Mouse (Mus musculus) inflammation-experienced regulatory T-cells, adult 6 months (primary cell): Measurements from ENCODE around the gene Hsd3b7. TPM values are rescaled to one million over a fixed set of nuclear protein-coding genes. Genes with fewer than 3 reads are reported as not detected.
A peak's percentile ranks its signal among the peaks of the same experiment; 100 is the strongest.
"Not testable (repeated sequence)": the region's sequence is repeated elsewhere in the genome, so short reads cannot be mapped to it uniquely, and the experiment has no call there.

Experiments used
- ATAC-seq: one replicate; pipeline ENCODE4 v1.8.0; 2017
- polyA plus RNA-seq, 3 experiments: library from polyadenylated mRNA; unstranded; fragments of 100-300 nt; shearing (Covaris generic); gene quantifications; one replicate each; pipeline ENCODE4 v1.2.1; 2017

Hsd3b7 gene
- polyA plus RNA-seq, 3 experiments from 2014 or later = 3.6 to 5.5 (median 5.2) TPM

DNA sequence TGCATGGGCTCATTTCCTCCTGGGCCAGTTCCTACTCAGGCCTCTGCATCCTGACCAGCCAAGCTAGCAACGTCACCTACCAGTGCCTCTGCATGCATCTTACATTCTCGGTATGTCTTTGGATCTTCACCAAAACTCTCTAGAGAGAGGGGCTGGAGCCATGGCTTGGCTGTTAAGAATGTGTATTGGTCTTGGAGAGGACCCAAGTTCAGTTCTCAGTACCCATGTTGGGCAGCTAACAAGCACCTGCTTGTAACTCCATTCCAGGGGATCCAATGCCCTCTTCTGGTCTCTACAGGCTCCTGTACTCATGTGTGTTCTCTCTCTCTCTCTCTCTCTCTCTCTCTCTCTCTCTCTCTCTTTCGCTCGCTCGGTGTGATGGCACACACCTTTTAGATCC, 17.4 kb downstream of the Hsd3b7 start:
- ATAC-seq = no peak

DNA sequence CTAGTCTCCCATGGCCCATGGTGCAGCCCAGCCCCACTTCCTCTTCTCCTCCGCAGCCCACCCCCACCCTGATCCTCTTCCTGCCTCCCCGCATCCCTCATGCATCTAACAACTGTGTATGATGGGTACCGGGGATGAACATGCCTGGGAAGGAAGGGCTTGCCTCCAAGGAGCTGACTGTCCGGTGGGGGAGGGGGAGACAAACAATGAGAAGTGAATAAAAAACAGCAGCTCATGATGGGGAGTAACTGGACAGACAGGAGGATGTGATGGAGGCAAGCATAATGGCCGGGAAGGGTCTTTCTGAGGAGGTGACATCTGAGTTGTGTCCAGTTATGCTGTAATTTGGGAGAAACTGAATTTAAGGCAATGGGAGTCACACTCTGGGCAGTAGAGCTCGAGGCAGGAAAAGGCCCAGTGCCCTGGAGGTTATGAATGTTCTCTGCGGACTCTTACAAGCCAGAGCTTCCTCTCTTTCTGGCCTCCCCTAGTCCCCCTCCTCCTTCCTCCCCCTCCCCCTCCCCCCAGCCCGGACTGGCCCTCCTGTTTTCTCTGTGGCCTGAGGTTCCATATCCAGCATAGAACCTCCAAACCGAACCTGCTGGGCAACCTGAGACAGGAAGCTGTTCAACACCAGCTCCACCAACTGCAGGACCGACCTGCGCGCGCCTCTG, 20.6 kb downstream of the Hsd3b7 start:
- ATAC-seq = no peak

DNA sequence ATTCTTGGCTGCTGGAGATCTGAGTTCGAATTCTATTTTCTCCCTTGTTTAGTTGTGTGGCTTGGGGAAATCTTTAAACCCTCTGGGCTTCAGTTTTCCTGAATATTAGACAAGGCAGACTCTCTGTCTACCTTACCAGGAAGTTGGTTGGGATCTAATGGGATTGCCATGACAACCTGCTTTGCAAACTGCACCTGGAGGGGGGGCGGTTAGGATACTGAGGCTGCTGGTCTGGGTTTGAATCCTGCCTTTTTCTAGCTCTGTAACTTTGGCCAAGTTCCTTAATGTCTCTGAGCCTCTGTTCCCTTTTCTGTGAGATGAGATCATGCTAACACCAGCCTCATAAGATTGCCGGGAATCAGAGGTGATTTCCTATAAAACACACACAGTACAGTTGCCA, 22.1 kb downstream of the Hsd3b7 start:
- ATAC-seq = no peak

DNA sequence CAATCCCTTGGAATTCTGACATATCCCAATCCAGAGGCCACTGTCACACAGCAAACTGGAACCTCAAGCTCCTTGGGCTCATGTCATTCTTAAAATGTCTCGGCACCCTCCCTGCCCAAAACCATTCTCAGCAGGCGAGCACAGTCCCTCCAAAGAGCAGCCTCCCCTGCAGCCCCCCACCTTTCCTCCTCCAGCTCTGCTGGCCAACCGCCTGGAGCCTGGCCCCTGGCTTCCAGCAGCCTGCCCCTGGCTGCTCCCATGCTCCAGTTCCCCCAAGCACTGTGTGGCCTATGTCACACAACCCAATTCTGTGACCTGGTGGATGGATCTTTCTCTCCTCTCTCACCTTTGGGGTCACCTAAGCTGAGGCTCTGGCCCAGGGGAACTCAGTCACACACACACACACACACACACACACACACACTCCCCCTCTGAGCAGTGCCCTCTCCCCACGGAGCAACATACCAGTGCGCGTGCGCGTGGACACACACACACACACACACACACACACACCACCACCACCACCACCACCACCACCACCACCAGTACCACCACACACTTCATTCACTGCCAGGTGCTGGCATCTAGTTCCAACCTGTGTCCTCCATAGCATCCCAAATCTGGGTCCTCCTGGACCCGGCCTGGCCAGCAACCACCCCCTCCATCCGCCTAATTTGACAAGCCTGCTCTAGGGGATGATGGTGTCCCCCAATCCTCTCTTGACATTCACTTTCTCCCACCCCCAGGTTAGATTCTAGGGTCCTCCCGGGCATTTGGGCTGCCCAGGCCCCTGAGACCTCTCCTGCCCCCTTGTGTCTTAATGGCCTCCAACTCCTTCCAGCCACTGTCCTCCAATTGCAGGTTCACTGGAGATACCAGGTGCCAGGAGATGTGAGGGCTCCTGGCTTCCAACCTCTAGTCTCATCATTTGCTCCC, 23.1 kb downstream of the Hsd3b7 start:
- no peak for ATAC-seq

DNA sequence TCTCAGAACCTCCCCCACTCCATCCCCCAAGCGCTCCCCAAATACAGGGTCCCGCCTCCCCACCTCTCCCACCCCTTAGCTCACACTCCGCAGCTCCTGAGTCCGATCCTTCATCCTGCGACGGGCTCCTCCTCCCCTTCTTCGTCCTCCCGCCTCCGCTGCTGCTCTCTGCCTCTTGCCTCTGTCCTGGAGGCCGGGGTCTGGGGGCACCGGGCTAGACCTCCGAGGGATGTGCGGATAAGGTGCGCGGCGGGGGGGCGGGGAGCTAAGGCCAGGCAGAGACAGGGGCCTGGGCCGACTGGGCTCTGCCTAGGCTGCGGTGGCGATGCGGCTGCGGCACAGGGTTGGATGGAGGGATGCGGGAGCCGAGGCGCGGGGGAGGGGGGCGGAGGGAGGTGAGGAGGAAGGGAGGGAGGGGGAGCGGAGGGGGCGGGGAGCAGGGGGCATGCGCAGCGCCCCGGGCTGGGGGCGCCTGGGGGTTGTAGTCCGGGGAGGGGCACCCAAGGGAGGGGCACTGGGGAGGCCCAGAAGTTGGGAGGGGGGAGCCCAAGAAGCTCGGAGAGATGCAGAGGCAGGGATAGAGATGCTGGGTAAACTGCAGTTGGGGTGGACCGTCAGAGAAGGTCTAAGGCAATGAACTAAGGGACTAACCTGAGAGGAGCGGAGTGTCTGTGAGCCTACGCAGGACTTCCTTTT, 23.9 kb downstream of the Hsd3b7 start, which contains the start of the genes Stx4a and Stx1b:
TSS of gene Stx4a (plus strand) at position 119 of the 696 bp plus-strand sequence.
TSS of gene Stx1b (minus strand) at position 374 of the 696 bp plus-strand sequence.
- no peak for ATAC-seq

DNA sequence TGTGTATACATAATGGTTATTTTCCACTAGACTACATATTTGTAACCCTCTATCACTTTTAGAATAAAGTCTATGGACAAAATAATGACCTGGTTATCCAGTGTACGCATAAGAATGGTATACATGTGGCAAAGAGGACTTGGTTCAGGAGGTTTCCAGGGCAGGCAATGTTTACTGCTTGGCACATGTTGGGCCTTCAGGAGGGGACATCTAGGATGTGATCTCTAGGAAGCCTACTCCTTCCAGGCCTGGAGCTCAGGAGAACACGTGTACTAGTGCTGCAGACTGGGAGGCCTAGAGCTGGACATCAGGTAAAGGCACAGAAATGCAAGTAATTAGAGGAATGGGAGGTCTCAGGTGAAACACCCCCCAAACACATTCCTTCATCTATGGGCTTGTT, 35.1 kb downstream of the Hsd3b7 start:
- ATAC-seq = no peak

DNA sequence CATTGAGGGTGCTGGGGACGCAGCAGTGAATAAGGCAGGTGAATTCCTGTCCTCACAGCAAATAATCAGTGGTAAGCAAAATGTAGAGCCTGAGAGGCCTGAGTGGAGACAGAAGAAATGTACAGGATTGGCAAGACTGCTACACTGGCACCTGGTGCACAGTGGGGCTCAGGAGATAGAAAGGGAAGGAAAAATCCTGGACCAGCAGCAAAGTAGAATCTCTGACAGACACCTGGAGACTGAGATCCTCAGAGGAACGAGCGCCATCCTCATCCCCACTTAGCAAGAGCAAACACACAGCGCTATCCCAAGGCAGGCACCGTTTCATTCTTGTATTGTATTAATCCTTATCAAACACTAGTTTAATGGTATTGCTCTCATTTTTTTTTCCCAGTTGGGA, 37.1 kb downstream of the Hsd3b7 start:
- ATAC-seq = no peak

DNA sequence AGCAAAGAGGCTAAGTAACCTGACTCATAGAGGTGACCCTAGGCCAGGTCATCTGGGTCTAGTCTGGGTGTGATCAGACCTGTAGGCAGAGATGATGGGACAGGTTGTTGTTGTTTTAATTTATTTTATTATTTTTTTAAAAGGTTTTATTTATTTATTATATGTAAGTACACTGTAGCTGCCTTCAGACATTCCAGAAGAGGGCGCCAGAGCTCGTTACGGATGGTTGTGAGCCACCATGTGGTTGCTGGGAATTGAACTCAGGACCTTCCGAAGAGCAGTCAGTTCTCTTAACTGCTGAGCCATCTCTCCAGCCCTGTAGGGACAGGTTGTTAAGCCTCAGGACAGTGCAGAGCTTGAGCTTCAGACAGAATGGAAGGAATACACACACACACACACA, 37.5 kb downstream of the Hsd3b7 start:
- ATAC-seq = not testable (repeated sequence)

DNA sequence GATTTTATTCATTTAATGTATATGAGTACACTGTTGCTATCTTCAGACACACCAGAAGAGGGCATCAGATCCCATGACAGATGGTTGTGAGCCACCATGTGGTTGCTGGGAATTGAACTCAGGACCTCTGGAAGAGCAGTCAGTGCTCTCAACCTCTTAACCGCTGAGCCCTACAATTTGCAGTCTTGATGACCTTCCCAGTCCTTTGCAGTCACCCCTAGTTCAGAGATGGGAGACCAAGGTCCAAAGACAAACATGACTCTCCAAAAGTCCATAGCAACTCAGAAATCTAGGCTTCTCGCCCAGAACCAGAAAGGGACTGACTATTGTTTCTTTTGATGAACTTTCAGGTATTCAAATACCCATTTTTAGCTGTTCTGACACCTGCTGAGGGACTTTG, 39.6 kb downstream of the Hsd3b7 start:
- not testable (repeated sequence) for ATAC-seq

DNA sequence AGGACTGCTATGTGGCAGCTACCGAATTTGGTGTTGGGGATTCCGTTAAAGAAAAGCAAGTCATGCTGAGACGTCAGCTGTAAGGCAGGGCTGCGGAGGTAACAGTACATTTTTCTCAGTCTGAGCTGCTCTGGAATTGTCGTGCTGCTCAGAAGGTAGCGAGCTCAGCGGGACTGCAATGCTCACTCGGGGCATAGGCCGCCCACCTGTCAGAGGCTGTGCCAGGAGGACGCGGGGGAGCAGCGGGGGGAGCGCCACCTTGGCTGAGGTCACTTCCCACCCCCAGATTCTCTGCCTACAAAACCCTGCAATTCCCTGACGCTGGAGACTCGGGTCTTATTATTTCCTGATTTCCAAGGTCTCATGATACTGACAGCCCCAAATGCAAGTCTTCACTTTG, 40.5 kb downstream of the Hsd3b7 start:
- peak; percentile 18 for ATAC-seq

DNA sequence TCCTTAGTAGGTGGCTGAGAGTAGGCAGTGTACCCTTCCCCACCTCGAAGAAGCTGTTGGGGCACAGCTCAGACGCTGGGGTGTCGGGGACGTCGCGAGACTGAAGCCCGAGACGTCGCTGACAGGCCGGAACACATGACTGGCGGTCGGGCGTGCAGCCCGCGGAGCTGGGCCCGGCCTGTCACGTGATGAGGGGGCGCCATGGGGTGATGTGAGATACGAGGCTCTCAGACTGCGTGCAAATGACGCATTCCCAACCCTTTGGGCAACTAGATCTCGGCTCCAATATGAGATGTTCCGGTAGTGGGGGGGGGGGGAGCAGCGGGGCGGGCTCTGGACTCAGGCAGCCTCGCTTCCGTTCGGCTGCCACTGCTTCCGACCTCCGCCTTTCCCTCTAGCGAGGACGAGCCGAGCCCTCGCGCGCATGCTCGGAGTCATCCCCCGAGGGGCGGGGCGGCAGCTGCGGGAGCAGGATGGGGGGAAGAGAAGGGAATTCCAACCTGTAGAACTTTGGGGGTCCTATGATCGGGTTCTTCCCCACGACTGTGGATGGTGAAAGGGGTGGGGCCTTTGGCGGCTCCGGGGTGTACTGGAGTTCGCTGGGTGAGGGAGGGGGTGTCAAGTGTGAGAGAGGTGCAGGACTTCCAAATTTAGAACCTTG, 41.1 kb downstream of the Hsd3b7 start:
- peak; percentile 83 for ATAC-seq

DNA sequence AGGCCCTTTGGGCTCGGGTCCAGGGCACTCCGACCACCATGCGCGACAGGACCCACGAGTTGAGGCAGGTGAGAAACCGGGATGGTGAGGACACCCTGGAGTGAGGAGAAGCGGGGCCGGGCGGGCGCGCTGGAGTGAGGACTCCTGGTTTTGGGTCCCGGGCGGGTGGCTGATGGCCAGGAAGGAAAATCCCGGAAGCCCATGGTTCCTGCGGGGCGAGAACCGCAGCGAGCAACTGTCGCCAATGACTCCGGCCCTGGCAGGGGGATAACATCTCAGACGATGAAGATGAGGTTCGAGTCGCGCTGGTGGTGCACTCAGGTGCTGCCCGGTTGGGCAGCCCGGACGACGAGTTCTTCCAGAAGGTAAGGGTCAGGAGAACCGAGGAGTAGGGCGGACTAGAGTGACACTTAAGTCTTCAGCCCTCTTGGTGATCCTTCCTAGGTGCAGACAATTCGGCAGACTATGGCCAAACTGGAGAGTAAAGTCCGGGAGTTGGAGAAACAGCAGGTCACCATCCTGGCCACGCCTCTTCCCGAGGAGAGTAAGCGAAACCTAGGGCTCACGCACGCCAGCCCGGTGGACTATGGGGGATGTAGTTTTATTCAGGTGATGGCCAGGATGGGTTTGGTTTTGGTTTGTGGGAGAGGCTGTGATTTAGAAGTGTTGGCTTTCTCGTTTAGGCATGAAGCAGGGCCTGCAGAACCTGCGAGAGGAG, 41.8 kb downstream of the Hsd3b7 start:
- peak; percentile 63 for ATAC-seq

DNA sequence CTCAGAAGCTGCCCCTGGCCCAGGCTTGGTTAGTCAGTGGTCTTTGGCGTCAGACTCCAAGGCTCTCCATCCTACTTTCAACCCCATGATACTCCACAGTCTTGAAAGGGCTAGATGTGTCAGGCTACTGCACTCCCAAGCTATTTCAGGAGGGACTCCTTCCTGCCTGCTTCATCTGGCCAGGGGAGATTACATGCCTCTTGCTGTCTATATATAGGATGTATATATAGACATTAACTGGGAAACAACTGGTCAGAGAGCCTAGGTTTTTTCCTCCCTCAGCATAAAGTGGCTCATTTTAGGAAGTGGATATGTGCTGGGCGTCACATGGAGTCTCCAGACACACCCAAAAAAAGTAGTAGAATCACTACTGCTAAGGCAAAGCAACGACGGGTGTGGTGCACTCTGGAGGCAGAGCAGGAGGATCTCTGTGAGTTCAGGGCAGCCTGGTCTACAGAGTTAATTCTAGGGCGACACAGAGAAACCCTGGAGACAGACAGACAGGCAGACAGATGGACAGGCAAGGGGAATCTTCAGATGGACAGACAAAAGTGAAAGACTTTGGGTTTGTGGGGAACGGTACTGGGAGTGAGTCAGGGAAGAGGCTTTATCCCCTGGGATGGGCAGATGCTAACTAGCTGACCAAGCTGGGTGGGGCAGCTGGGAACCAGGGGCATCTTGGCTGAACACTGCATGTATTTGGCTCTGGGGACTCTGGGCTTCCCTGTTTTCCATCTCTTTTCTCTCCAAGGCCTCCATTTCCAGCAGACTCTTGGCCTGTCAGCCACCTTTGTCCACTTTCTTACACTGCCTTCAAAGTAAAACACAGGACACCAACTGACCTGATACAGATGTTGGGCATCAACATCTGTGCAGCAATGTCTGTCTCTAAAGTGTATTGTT, 49.8 kb downstream of the Hsd3b7 start:
- no peak for ATAC-seq

DNA sequence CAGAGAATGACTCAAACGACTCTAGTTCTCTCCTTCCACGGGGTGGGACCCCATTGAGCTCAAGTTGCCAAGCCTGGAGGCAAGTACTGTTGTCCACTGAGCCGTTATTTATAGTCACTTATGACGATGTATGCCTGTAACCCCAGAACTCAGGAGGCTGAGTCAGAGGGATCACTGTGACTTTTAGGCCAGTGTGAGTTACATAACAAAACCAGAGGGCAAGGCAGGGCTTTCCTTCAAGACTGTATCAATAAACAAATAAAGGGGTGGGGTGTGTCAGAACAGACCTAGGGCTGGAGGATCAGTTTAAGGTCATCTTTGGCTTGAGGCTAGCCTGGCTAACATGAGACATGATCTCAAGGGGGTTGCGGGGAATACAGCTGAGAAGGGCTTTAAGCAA, 50.5 kb downstream of the Hsd3b7 start:
- no peak for ATAC-seq

Other genes starting within 250 kb of the Hsd3b7 start
- 10 to 100 TPM; 30.0 to 46.0 (median 34.3) TPM for gene Tmem265, start 239.2 kb upstream of the Hsd3b7 start, polyA plus RNA-seq
- 100 to 1,000 TPM in 1 of 3 experiments, 10 to 100 TPM in 2; 75.0 to 116 (median 93.2) TPM for gene Phkg2, start 227.3 kb upstream of the Hsd3b7 start, polyA plus RNA-seq
- gene Ccdc189, start 212.0 kb upstream of the Hsd3b7 start, polyA plus RNA-seq = 1 to 10 TPM in 1 of 3 experiments, under 1 TPM in 2; 0.21 to 1.3 (median 0.72) TPM
- gene Rnf40, start 211.8 kb upstream of the Hsd3b7 start, polyA plus RNA-seq = 10 to 100 TPM; 24.0 to 30.6 (median 29.7) TPM
- under 1 TPM in 2 of 3 experiments, not detected in 1; 0.74 to 0.92 TPM for gene Zfp629, start 184.8 kb upstream of the Hsd3b7 start, polyA plus RNA-seq
- 10 to 100 TPM in 1 of 3 experiments, 1 to 10 TPM in 2; 3.2 to 10.9 (median 4.9) TPM for gene Bcl7c, start 91.7 kb upstream of the Hsd3b7 start, polyA plus RNA-seq
- not detected for gene Ctf1, start 87.9 kb upstream of the Hsd3b7 start, polyA plus RNA-seq
- gene Ctf2, start 68.4 kb upstream of the Hsd3b7 start, polyA plus RNA-seq = not detected
- under 1 TPM; 0.31 to 0.87 (median 0.84) TPM for gene Fbxl19, start 56.1 kb upstream of the Hsd3b7 start, polyA plus RNA-seq
- gene Orai3, start 30.8 kb upstream of the Hsd3b7 start, polyA plus RNA-seq = 10 to 100 TPM; 11.3 to 14.3 (median 14.2) TPM
- 1 to 10 TPM; 3.9 to 7.9 (median 6.8) TPM for gene Setd1a, start 23.9 kb upstream of the Hsd3b7 start, polyA plus RNA-seq
- gene Gm49388, start 15.0 kb upstream of the Hsd3b7 start, polyA plus RNA-seq = not detected
- gene Stx4a, start 23.7 kb downstream of the Hsd3b7 start, polyA plus RNA-seq = 10 to 100 TPM; 38.1 to 69.3 (median 57.4) TPM
- gene Stx1b, start 23.9 kb downstream of the Hsd3b7 start, polyA plus RNA-seq = under 1 TPM in 1 of 3 experiments, not detected in 2; 0.09 TPM
- gene Zfp646, start 75.6 kb downstream of the Hsd3b7 start, polyA plus RNA-seq = 10 to 100 TPM; 17.4 to 29.8 (median 23.1) TPM
- gene Zfp668, start 76.2 kb downstream of the Hsd3b7 start, polyA plus RNA-seq = 10 to 100 TPM in 2 of 3 experiments, 1 to 10 TPM in 1; 8.6 to 11.1 (median 10.7) TPM
- under 1 TPM in 2 of 3 experiments, not detected in 1; 0.54 TPM for gene Prss53, start 90.4 kb downstream of the Hsd3b7 start, polyA plus RNA-seq
- not detected for gene Gm21974, start 94.8 kb downstream of the Hsd3b7 start, polyA plus RNA-seq
- 10 to 100 TPM; 22.2 to 56.5 (median 56.1) TPM for gene Vkorc1, start 95.0 kb downstream of the Hsd3b7 start, polyA plus RNA-seq
- 10 to 100 TPM; 64.4 to 75.5 (median 66.0) TPM for gene Bckdk, start 103.5 kb downstream of the Hsd3b7 start, polyA plus RNA-seq
- gene Kat8, start 111.9 kb downstream of the Hsd3b7 start, polyA plus RNA-seq = 10 to 100 TPM; 18.5 to 41.8 (median 34.5) TPM
- not detected for gene Prss8, start 129.5 kb downstream of the Hsd3b7 start, polyA plus RNA-seq
- gene Prss36, start 146.1 kb downstream of the Hsd3b7 start, polyA plus RNA-seq = 1 to 10 TPM; 1.5 to 3.7 (median 3.0) TPM
- gene Fus, start 166.9 kb downstream of the Hsd3b7 start, polyA plus RNA-seq = 10 to 100 TPM; 42.5 to 56.3 (median 52.6) TPM
- gene Pycard, start 193.3 kb downstream of the Hsd3b7 start, polyA plus RNA-seq = 100 to 1,000 TPM; 229 to 406 (median 231) TPM
- not detected for gene Trim72, start 203.3 kb downstream of the Hsd3b7 start, polyA plus RNA-seq